Mouse (Mus musculus): ENCODE measurements around the gene Nr2f1. TPM values are rescaled to one million over a fixed set of nuclear protein-coding genes. Genes with fewer than 3 reads are reported as not detected.

The Nr2f1 gene
- polyA plus RNA-seq, 1 experiment from 2014 or later = 54.4 TPM

- peaks cover 21% of the 10 kb centered on the region for H3K4me1 ChIP-seq
Measured at GRCm38 (mm10) chr13:78197819-78198390, 1.7 kb downstream of the Nr2f1 start.

GRCm38 (mm10) chr13:78197286-78197818 lies 2.2 kb downstream of the Nr2f1 start:
- Histone ChIP-seq H3K4me3 (peak overlapping the region; percentile 90), H3K27me3 (replicated peaks; ENCODE audit: low read depth, poor library complexity, severe bottlenecking) (peaks cover 32% of the 10 kb centered on the region), H3K4me1 (peaks cover 26% of the 10 kb centered on the region), H3K27ac (replicated peaks) (peak overlapping the region; percentile 100), H3K36me3 (replicated peaks) (peaks cover 39% of the 10 kb centered on the region), H3K9me3 (no peaks in the 10 kb centered on the region)
- under 1% methylated on average over 9 of the region's 9 CpGs for WGBS
- DNase-seq (ENCODE audit: low spot score) = no peak

More at GRCm38 (mm10) chr13:78197819-78198390, 1.7 kb downstream of the Nr2f1 start:
- Histone ChIP-seq H3K27me3 (replicated peaks; ENCODE audit: low read depth, poor library complexity, severe bottlenecking) (peaks cover 26% of the 10 kb centered on the region), H3K4me3 (peak overlapping the region; percentile 90), H3K36me3 (replicated peaks) (peaks cover 34% of the 10 kb centered on the region), H3K9me3 (no peaks in the 10 kb centered on the region), H3K27ac (replicated peaks) (peak overlapping the region; percentile 100)
- DNase-seq (ENCODE audit: low spot score) = no peak
- 0% methylated on average over 33 of the region's 33 CpGs for WGBS

GRCm38 (mm10) chr13:78196236-78196796 lies 3.2 kb downstream of the Nr2f1 start:
- Histone ChIP-seq H3K36me3 (replicated peaks) (peaks cover 50% of the 10 kb centered on the region), H3K9me3 (no peaks in the 10 kb centered on the region), H3K4me3 (peak overlapping the region; percentile 90), H3K4me1 (peaks cover 36% of the 10 kb centered on the region), H3K27ac (replicated peaks) (peak overlapping the region; percentile 100), H3K27me3 (replicated peaks; ENCODE audit: low read depth, poor library complexity, severe bottlenecking) (peaks cover 42% of the 10 kb centered on the region)
- WGBS = 3% methylated on average over 7 of the region's 7 CpGs
- no peak for DNase-seq (ENCODE audit: low spot score)

- H3K27ac ChIP-seq (replicated peaks) = peak overlapping the region; percentile 100
- WGBS = 1% methylated on average over 13 of the region's 13 CpGs
- H3K4me3 ChIP-seq = peak overlapping the region; percentile 90
- H3K36me3 ChIP-seq (replicated peaks) = peaks cover 56% of the 10 kb centered on the region
- peaks cover 43% of the 10 kb centered on the region for H3K4me1 ChIP-seq
- peaks cover 49% of the 10 kb centered on the region for H3K27me3 ChIP-seq (replicated peaks; ENCODE audit: low read depth, poor library complexity, severe bottlenecking)
- no peak for DNase-seq (ENCODE audit: low spot score)
- H3K9me3 ChIP-seq = no peaks in the 10 kb centered on the region
Measured at GRCm38 (mm10) chr13:78195601-78196115, 3.9 kb downstream of the Nr2f1 start.

- H3K27ac ChIP-seq (replicated peaks) = peak overlapping the region; percentile 100
- peaks cover 63% of the 10 kb centered on the region for H3K36me3 ChIP-seq (replicated peaks)
- under 1% methylated on average over 64 of the region's 64 CpGs for WGBS
- no peaks in the 10 kb centered on the region for H3K9me3 ChIP-seq
- H3K4me3 ChIP-seq = peak overlapping the region; percentile 90
- peak; percentile 72 for DNase-seq (ENCODE audit: low spot score)
- peaks cover 55% of the 10 kb centered on the region for H3K27me3 ChIP-seq (replicated peaks; ENCODE audit: low read depth, poor library complexity, severe bottlenecking)
- H3K4me1 ChIP-seq = peaks cover 49% of the 10 kb centered on the region
Measured at GRCm38 (mm10) chr13:78194850-78195600, 4.5 kb downstream of the Nr2f1 start.

GRCm38 (mm10) chr13:78194135-78194849 lies 5.3 kb downstream of the Nr2f1 start:
- peak overlapping the region; percentile 90 for H3K4me3 ChIP-seq
- H3K36me3 ChIP-seq (replicated peaks) = peaks cover 70% of the 10 kb centered on the region
- peaks cover 62% of the 10 kb centered on the region for H3K27me3 ChIP-seq (replicated peaks; ENCODE audit: low read depth, poor library complexity, severe bottlenecking)
- WGBS = 5% methylated on average over 26 of the region's 26 CpGs
- peaks cover 57% of the 10 kb centered on the region for H3K4me1 ChIP-seq
- no peaks in the 10 kb centered on the region for H3K9me3 ChIP-seq
- DNase-seq (ENCODE audit: low spot score) = no peak
- peak overlapping the region; percentile 100 for H3K27ac ChIP-seq (replicated peaks)

GRCm38 (mm10) chr13:78193211-78193610 lies 6.3 kb downstream of the Nr2f1 start:
- Histone ChIP-seq H3K36me3 (replicated peaks) (peaks cover 80% of the 10 kb centered on the region), H3K9me3 (no peaks in the 10 kb centered on the region), H3K4me1 (peaks cover 62% of the 10 kb centered on the region), H3K27me3 (replicated peaks; ENCODE audit: low read depth, poor library complexity, severe bottlenecking) (peaks cover 70% of the 10 kb centered on the region), H3K4me3 (peak overlapping the region; percentile 90), H3K27ac (replicated peaks) (peak overlapping the region; percentile 100)
- DNase-seq (ENCODE audit: low spot score) = no peak
- WGBS = 17% methylated on average over 4 of the region's 4 CpGs

- WGBS = 38% methylated on average over 10 of the region's 10 CpGs
- Histone ChIP-seq H3K27me3 (replicated peaks; ENCODE audit: low read depth, poor library complexity, severe bottlenecking) (peaks cover 94% of the 10 kb centered on the region), H3K4me1 (peaks cover 87% of the 10 kb centered on the region), H3K4me3 (peak overlapping the region; percentile 90), H3K9me3 (no peaks in the 10 kb centered on the region), H3K27ac (replicated peaks) (peak overlapping the region; percentile 57), H3K36me3 (replicated peaks) (peaks cover 78% of the 10 kb centered on the region)
- no peak for DNase-seq (ENCODE audit: low spot score)
Measured at GRCm38 (mm10) chr13:78189586-78189985, 10.0 kb downstream of the Nr2f1 start.

- peak overlapping the region; percentile 30 for H3K4me3 ChIP-seq
Measured at GRCm38 (mm10) chr13:78187833-78188232, 11.7 kb downstream of the Nr2f1 start.

GRCm38 (mm10) chr13:78186340-78186946 lies 13.1 kb downstream of the Nr2f1 start:
- H3K36me3 ChIP-seq (replicated peaks) = peaks cover 47% of the 10 kb centered on the region
- 19% methylated on average over 12 of the region's 12 CpGs for WGBS
- peaks cover 97% of the 10 kb centered on the region for H3K27me3 ChIP-seq (replicated peaks; ENCODE audit: low read depth, poor library complexity, severe bottlenecking)
- no peak overlapping the region for H3K4me3 ChIP-seq
- peaks cover 95% of the 10 kb centered on the region for H3K4me1 ChIP-seq
- peak; percentile 61 for DNase-seq (ENCODE audit: low spot score)
- H3K27ac ChIP-seq (replicated peaks) = peak overlapping the region; percentile 35; the same call in 1 of the 2 replicates
- H3K9me3 ChIP-seq = no peaks in the 10 kb centered on the region

More at GRCm38 (mm10) chr13:78187833-78188232, 11.7 kb downstream of the Nr2f1 start:
- Histone ChIP-seq H3K27ac (replicated peaks) (peak overlapping the region; percentile 61), H3K9me3 (no peaks in the 10 kb centered on the region), H3K27me3 (replicated peaks; ENCODE audit: low read depth, poor library complexity, severe bottlenecking) (peaks cover 97% of the 10 kb centered on the region), H3K36me3 (replicated peaks) (peaks cover 60% of the 10 kb centered on the region), H3K4me1 (peaks cover 95% of the 10 kb centered on the region)
- DNase-seq (ENCODE audit: low spot score) = no peak
- 38% methylated on average over 5 of the region's 5 CpGs for WGBS

- Histone ChIP-seq H3K27me3 (replicated peaks; ENCODE audit: low read depth, poor library complexity, severe bottlenecking) (peaks cover 97% of the 10 kb centered on the region), H3K27ac (replicated peaks) (peak overlapping the region; percentile 84), H3K4me1 (peaks cover 91% of the 10 kb centered on the region), H3K9me3 (no peaks in the 10 kb centered on the region), H3K36me3 (replicated peaks) (peaks cover 31% of the 10 kb centered on the region), H3K4me3 (peak overlapping the region; percentile 1)
- DNase-seq (ENCODE audit: low spot score) = peak; percentile 34
- WGBS = 6% methylated on average over 14 of the region's 14 CpGs
Measured at GRCm38 (mm10) chr13:78184786-78185466, 14.6 kb downstream of the Nr2f1 start.
